ENCODE assay signal across 11 mouse cellular contexts in genomic region chr11:95833631-95834142, GRCm38 (mm10). TPM values are rescaled to one million over a fixed set of nuclear protein-coding genes. Genes with fewer than 3 reads are reported as not detected.
DNase-seq lines count a peak whose midpoint lies in the region; ATAC-seq and TF ChIP-seq lines count a peak whose summit lies in the region.
"Had no signal": no experiment of that assay in that cellular context is flagged by ENCODE, and none has a peak within 500 bp of the region (broad histone marks: within the 10 kb centered on the region; RNA-seq: fewer than 3 reads in every experiment).

No protein-coding gene starts in this region.

- H3K27me3 ChIP-seq in heart, embryonic 11.5 days (ENCODE audit: control insufficient read depth, insufficient read depth, low read length): peaks cover 57% of the 10 kb centered on the region
- H3K27me3 ChIP-seq in neural tube, embryonic 12.5 days (replicated peaks): peaks cover 89% of the 10 kb centered on the region
- H3K27me3 ChIP-seq in intestine, postnatal 0 days (replicated peaks; ENCODE audit: control insufficient read depth, insufficient read depth, low read length): peaks cover 44% of the 10 kb centered on the region

- intact Hi-C loops in heart, postnatal 25 days (cut with DNase I): no loop called here

- peak overlapping the region; percentile 6; the same call in 1 of the 2 replicates for H3K4me3 ChIP-seq in heart, embryonic 11.5 days (ENCODE audit: low read depth, low read length)
- H3K4me3 ChIP-seq in neural tube, embryonic 12.5 days: no peak overlapping the region
- H3K4me3 ChIP-seq in intestine, postnatal 0 days (ENCODE audit: low read depth, low read length): no peak overlapping the region; the same call in 1 of the 2 replicates

- peak overlapping the region; percentile 25; the same call in 1 of the 2 replicates for H3K27ac ChIP-seq in heart, embryonic 11.5 days (ENCODE audit: low read depth, low read length)
- H3K27ac ChIP-seq in neural tube, embryonic 12.5 days: no peak overlapping the region
- peak overlapping the region; percentile 46; the same call in 1 of the 2 replicates for H3K27ac ChIP-seq in intestine, postnatal 0 days (ENCODE audit: low read depth, low read length)

- no peak overlapping the region for H3K9ac ChIP-seq in heart, embryonic 11.5 days (ENCODE audit: low read depth, low read length)
- no peak overlapping the region for H3K9ac ChIP-seq in neural tube, embryonic 12.5 days
- H3K9ac ChIP-seq in intestine, postnatal 0 days (ENCODE audit: low read depth, low read length): no peak overlapping the region

- WGBS in heart, embryonic 11.5 days (ENCODE audit: insufficient replicate concordance): 9% methylated on average over 18 of the region's 18 CpGs
- WGBS in neural tube, embryonic 12.5 days: 4% methylated on average over 18 of the region's 18 CpGs
- 23% methylated on average over 18 of the region's 18 CpGs for WGBS in intestine, postnatal 0 days

- 0 out of 2 replicates have a peak, but pooled peaks have one; percentile 6 for ATAC-seq in heart, embryonic 11.5 days (replicated peaks; ENCODE audit: insufficient number of reproducible peaks, low FRiP score, low TSS enrichment)
- no peak for ATAC-seq in neural tube, embryonic 12.5 days (ENCODE audit: low FRiP score, low read depth)
- ATAC-seq in intestine, postnatal 0 days: no peak

- no peak for TF ChIP-seq CTCF in intestine, postnatal 0 days (IDR thresholded peaks at IDR 0.05; ENCODE audit: low read depth)

- no peak for DNase-seq in heart, postnatal 25 days (ENCODE audit: low spot score)
- DNase-seq in neural tube, embryonic 10.5 days (ENCODE audit: extremely low spot score, low spot score): no peak
- peak; percentile 74 for DNase-seq in thymus, postnatal 14 days
- no peak for DNase-seq in urinary bladder, postnatal 10 days (ENCODE audit: low spot score)
- DNase-seq in right cerebral cortex, postnatal 10 days (ENCODE audit: low spot score in 2 of 2): no peak
- DNase-seq: cerebellum, adult 18-20 months; gastrocnemius, postnatal 36 days; right cerebral cortex, postnatal 4 days had no signal

- peaks cover 66% of the 10 kb centered on the region for H3K4me1 ChIP-seq in heart, embryonic 11.5 days (ENCODE audit: control insufficient read depth, insufficient read depth, low read length)
- H3K4me1 ChIP-seq in neural tube, embryonic 12.5 days: peaks cover 22% of the 10 kb centered on the region
- H3K4me1 ChIP-seq in intestine, postnatal 0 days (replicated peaks; ENCODE audit: control insufficient read depth, insufficient read depth, low read length): peaks cover 15% of the 10 kb centered on the region

- no peaks in the 10 kb centered on the region for H3K9me3 ChIP-seq in heart, embryonic 11.5 days (replicated peaks; ENCODE audit: control insufficient read depth, low read length)
- H3K9me3 ChIP-seq in neural tube, embryonic 12.5 days: no peaks in the 10 kb centered on the region
- H3K9me3 ChIP-seq in intestine, postnatal 0 days (ENCODE audit: control insufficient read depth): no peaks in the 10 kb centered on the region

- H3K4me2 ChIP-seq in heart, embryonic 11.5 days: peak overlapping the region; percentile 44
- peak overlapping the region; percentile 16 for H3K4me2 ChIP-seq in neural tube, embryonic 12.5 days (replicated peaks)
- H3K4me2 ChIP-seq in intestine, postnatal 0 days (replicated peaks; ENCODE audit: low read depth): peak overlapping the region; percentile 51

- H3K36me3 ChIP-seq in heart, embryonic 11.5 days (ENCODE audit: control insufficient read depth, insufficient read depth, low read length): no peaks in the 10 kb centered on the region; the same call in 1 of the 2 replicates
- no peaks in the 10 kb centered on the region for H3K36me3 ChIP-seq in neural tube, embryonic 12.5 days
- peaks cover 7% of the 10 kb centered on the region; the same call in 1 of the 2 replicates for H3K36me3 ChIP-seq in intestine, postnatal 0 days (ENCODE audit: control insufficient read depth, insufficient read depth)

RNA-seq across cellular contexts. Expression of gene Gngt2, which starts 3.3 kb away (rescaled TPM):
- polyA plus RNA-seq in heart, embryonic 11.5 days (2014; fragmentation: Nextera tagmentation; extraction: Ambion mirVana): 43.1 and 44.6 TPM in 2 replicates
- 10 to 100 TPM; 20.6 to 21.9 TPM for total RNA-seq in heart, postnatal 25 days (2021)
- 4.9 and 5.3 TPM in 2 replicates for polyA plus RNA-seq in neural tube, embryonic 12.5 days (2016; fragmentation: Nextera tagmentation; extraction: Ambion mirVana)
- polyA plus RNA-seq in intestine, postnatal 0 days (2015; fragmentation: Nextera tagmentation; extraction: Ambion mirVana): 19.9 and 23.2 TPM in 2 replicates

RNA-seq across cellular contexts. Expression of gene Abi3, which starts 8.6 kb away (rescaled TPM):
- polyA plus RNA-seq in heart, embryonic 11.5 days (2014; fragmentation: Nextera tagmentation; extraction: Ambion mirVana): 11.5 and 21.1 TPM in 2 replicates
- total RNA-seq in heart, postnatal 25 days (2021): 10 to 100 TPM in 1 of 2 experiments, 1 to 10 TPM in 1; 8.8 to 10.4 TPM
- 3.1 and 4.7 TPM in 2 replicates for polyA plus RNA-seq in neural tube, embryonic 12.5 days (2016; fragmentation: Nextera tagmentation; extraction: Ambion mirVana)
- 7.5 and 8.1 TPM in 2 replicates for polyA plus RNA-seq in intestine, postnatal 0 days (2015; fragmentation: Nextera tagmentation; extraction: Ambion mirVana)

RNA-seq across cellular contexts. Expression of gene Phospho1, which starts 9.4 kb away (rescaled TPM):
- polyA plus RNA-seq in heart, embryonic 11.5 days (2014; fragmentation: Nextera tagmentation; extraction: Ambion mirVana): 1.1 TPM in 1 of 2 replicates, not detected in the other
- total RNA-seq in heart, postnatal 25 days (2021): 100 to 1,000 TPM; 174 to 181 TPM
- polyA plus RNA-seq in neural tube, embryonic 12.5 days (2016; fragmentation: Nextera tagmentation; extraction: Ambion mirVana): not detected in 2 replicates
- 2.6 and 2.9 TPM in 2 replicates for polyA plus RNA-seq in intestine, postnatal 0 days (2015; fragmentation: Nextera tagmentation; extraction: Ambion mirVana)
